Mouse (Mus musculus): ENCODE measurements around the gene Gm31371.
"Not testable (repeated sequence)": the region's sequence is repeated elsewhere in the genome, so short reads cannot be mapped to it uniquely, and the experiment has no call there.

The Gm31371 gene

GRCm38 (mm10) chr8:19903092-19903491, at the start of gene Gm31371:
Gm31371 (plus strand) TSS chr8:19903392.
- in situ Hi-C loops (cut with MboI), result not testable (repeated sequence)

- in situ Hi-C loops (cut with MboI), result not testable (repeated sequence)
Observed at GRCm38 (mm10) chr8:19906425-19907055, 3.3 kb downstream of the Gm31371 start.

GRCm38 (mm10) chr8:19908841-19909321, 5.7 kb downstream of the Gm31371 start:
- in situ Hi-C loops (cut with MboI), result not testable (repeated sequence)

- in situ Hi-C loops (cut with MboI), result not testable (repeated sequence)
Observed at GRCm38 (mm10) chr8:19919086-19919485, 15.9 kb downstream of the Gm31371 start.

- in situ Hi-C loops (cut with MboI), result not testable (repeated sequence)
Observed at GRCm38 (mm10) chr8:19934274-19934673, 31.1 kb downstream of the Gm31371 start.

- in situ Hi-C loops (cut with MboI), result not testable (repeated sequence)
Observed at GRCm38 (mm10) chr8:19935541-19936030, 32.4 kb downstream of the Gm31371 start.

GRCm38 (mm10) chr8:19960935-19961334, 57.7 kb downstream of the Gm31371 start:
- in situ Hi-C loops (cut with MboI), result no loop called here

- in situ Hi-C loops (cut with MboI), result not testable (repeated sequence)
Observed at GRCm38 (mm10) chr8:19963766-19964165, 60.6 kb downstream of the Gm31371 start.

- in situ Hi-C loops (cut with MboI), result not testable (repeated sequence)
Observed at GRCm38 (mm10) chr8:19968151-19968550, 65.0 kb downstream of the Gm31371 start.

GRCm38 (mm10) chr8:19975237-19975636, 72.0 kb downstream of the Gm31371 start:
- in situ Hi-C loops (cut with MboI), result not testable (repeated sequence)
